Mouse (Mus musculus): ENCODE data around the gene Tenm2. TPM values are rescaled to one million over a fixed set of nuclear protein-coding genes. Genes with fewer than 3 reads are reported as not detected.

The Tenm2 gene
- polyA plus RNA-seq, 1 experiment = 0.61 TPM

- H3K4me3 ChIP-seq (ENCODE audit: insufficient read depth, low read depth, low read length) = no peak overlapping the region
- no peak for DNase-seq
- no peaks in the 10 kb centered on the region for H3K36me3 ChIP-seq (ENCODE audit: control insufficient read depth, insufficient read depth, low read length)
- H3K4me1 ChIP-seq (ENCODE audit: control insufficient read depth, insufficient read depth, low read length) = no peaks in the 10 kb centered on the region
- no peak for TF ChIP-seq POLR2A (IDR thresholded peaks at IDR 0.05; ENCODE audit: low read depth, low read length)
- TF ChIP-seq CTCF (conservative IDR thresholded peaks at IDR 0.05; ENCODE audit: insufficient read depth, insufficient read length, low read depth, low read length) = no peak
- 77% methylated on average over 11 of the region's 11 CpGs for WGBS
- no peak overlapping the region for H3K27ac ChIP-seq (ENCODE audit: insufficient read depth, low read depth, low read length)
- no peaks in the 10 kb centered on the region for H3K27me3 ChIP-seq (replicated peaks; ENCODE audit: control insufficient read depth, insufficient read depth, low read length)
Observed at GRCm38 (mm10) chr11:36228654-36229053, 1007.1 kb downstream of the Tenm2 start.

- DNase-seq = no peak
- Histone ChIP-seq H3K4me3 (ENCODE audit: insufficient read depth, low read depth, low read length) (no peak overlapping the region), H3K36me3 (ENCODE audit: control insufficient read depth, insufficient read depth, low read length) (no peaks in the 10 kb centered on the region), H3K27me3 (replicated peaks; ENCODE audit: control insufficient read depth, insufficient read depth, low read length) (no peaks in the 10 kb centered on the region), H3K27ac (ENCODE audit: insufficient read depth, low read depth, low read length) (no peak overlapping the region), H3K4me1 (ENCODE audit: control insufficient read depth, insufficient read depth, low read length) (no peaks in the 10 kb centered on the region)
- no peak for TF ChIP-seq POLR2A (IDR thresholded peaks at IDR 0.05; ENCODE audit: low read depth, low read length)
- no peak for TF ChIP-seq CTCF (conservative IDR thresholded peaks at IDR 0.05; ENCODE audit: insufficient read depth, insufficient read length, low read depth, low read length)
- WGBS = 81% methylated on average over 6 of the region's 6 CpGs
Observed at GRCm38 (mm10) chr11:36228196-36228595, 1007.6 kb downstream of the Tenm2 start.

GRCm38 (mm10) chr11:36226061-36226460 is 1009.7 kb downstream of the Tenm2 start:
- H3K36me3 ChIP-seq (ENCODE audit: control insufficient read depth, insufficient read depth, low read length) = no peaks in the 10 kb centered on the region
- no peak for DNase-seq
- 83% methylated on average over 3 of the region's 3 CpGs for WGBS
- H3K4me1 ChIP-seq (ENCODE audit: control insufficient read depth, insufficient read depth, low read length) = no peaks in the 10 kb centered on the region
- TF ChIP-seq POLR2A (IDR thresholded peaks at IDR 0.05; ENCODE audit: low read depth, low read length) (no peak), CTCF (conservative IDR thresholded peaks at IDR 0.05; ENCODE audit: insufficient read depth, insufficient read length, low read depth, low read length) (no peak)
- H3K27ac ChIP-seq (ENCODE audit: insufficient read depth, low read depth, low read length) = no peak overlapping the region
- H3K27me3 ChIP-seq (replicated peaks; ENCODE audit: control insufficient read depth, insufficient read depth, low read length) = no peaks in the 10 kb centered on the region
- no peak overlapping the region for H3K4me3 ChIP-seq (ENCODE audit: insufficient read depth, low read depth, low read length)

GRCm38 (mm10) chr11:36223716-36224439 is 1011.9 kb downstream of the Tenm2 start:
- WGBS = 87% methylated on average over 7 of the region's 7 CpGs
- Histone ChIP-seq H3K4me1 (ENCODE audit: control insufficient read depth, insufficient read depth, low read length) (no peaks in the 10 kb centered on the region), H3K27me3 (replicated peaks; ENCODE audit: control insufficient read depth, insufficient read depth, low read length) (no peaks in the 10 kb centered on the region), H3K27ac (ENCODE audit: insufficient read depth, low read depth, low read length) (no peak overlapping the region), H3K4me3 (ENCODE audit: insufficient read depth, low read depth, low read length) (no peak overlapping the region), H3K36me3 (ENCODE audit: control insufficient read depth, insufficient read depth, low read length) (no peaks in the 10 kb centered on the region)
- TF ChIP-seq POLR2A (IDR thresholded peaks at IDR 0.05; ENCODE audit: low read depth, low read length) (no peak), CTCF (conservative IDR thresholded peaks at IDR 0.05; ENCODE audit: insufficient read depth, insufficient read length, low read depth, low read length) (no peak)
- no peak for DNase-seq

GRCm38 (mm10) chr11:36222071-36222470 is 1013.7 kb downstream of the Tenm2 start:
- WGBS = 88% methylated on average over 3 of the region's 3 CpGs
- Histone ChIP-seq H3K36me3 (ENCODE audit: control insufficient read depth, insufficient read depth, low read length) (no peaks in the 10 kb centered on the region), H3K27me3 (replicated peaks; ENCODE audit: control insufficient read depth, insufficient read depth, low read length) (no peaks in the 10 kb centered on the region)

GRCm38 (mm10) chr11:36221271-36221975 is 1014.3 kb downstream of the Tenm2 start:
- Histone ChIP-seq H3K4me3 (ENCODE audit: insufficient read depth, low read depth, low read length) (no peak overlapping the region), H3K4me1 (ENCODE audit: control insufficient read depth, insufficient read depth, low read length) (no peaks in the 10 kb centered on the region), H3K36me3 (ENCODE audit: control insufficient read depth, insufficient read depth, low read length) (no peaks in the 10 kb centered on the region), H3K27ac (ENCODE audit: insufficient read depth, low read depth, low read length) (no peak overlapping the region), H3K27me3 (replicated peaks; ENCODE audit: control insufficient read depth, insufficient read depth, low read length) (no peaks in the 10 kb centered on the region)
- peak; percentile 85 for DNase-seq
- TF ChIP-seq POLR2A (IDR thresholded peaks at IDR 0.05; ENCODE audit: low read depth, low read length) = no peak
- TF ChIP-seq CTCF (conservative IDR thresholded peaks at IDR 0.05; ENCODE audit: insufficient read depth, insufficient read length, low read depth, low read length) = peak; percentile 97
- 20% methylated on average over 10 of the region's 10 CpGs for WGBS

More at GRCm38 (mm10) chr11:36222071-36222470, 1013.7 kb downstream of the Tenm2 start:
- Histone ChIP-seq H3K27ac (ENCODE audit: insufficient read depth, low read depth, low read length) (no peak overlapping the region), H3K4me3 (ENCODE audit: insufficient read depth, low read depth, low read length) (no peak overlapping the region), H3K4me1 (ENCODE audit: control insufficient read depth, insufficient read depth, low read length) (no peaks in the 10 kb centered on the region)
- DNase-seq = no peak
- TF ChIP-seq CTCF (conservative IDR thresholded peaks at IDR 0.05; ENCODE audit: insufficient read depth, insufficient read length, low read depth, low read length) = no peak
- TF ChIP-seq POLR2A (IDR thresholded peaks at IDR 0.05; ENCODE audit: low read depth, low read length) = no peak

- no peaks in the 10 kb centered on the region for H3K4me1 ChIP-seq (ENCODE audit: control insufficient read depth, insufficient read depth, low read length)
- H3K4me3 ChIP-seq (ENCODE audit: insufficient read depth, low read depth, low read length) = no peak overlapping the region
- no peak overlapping the region for H3K27ac ChIP-seq (ENCODE audit: insufficient read depth, low read depth, low read length)
- WGBS = 42% methylated on average over 5 of the region's 5 CpGs
- no peaks in the 10 kb centered on the region for H3K36me3 ChIP-seq (ENCODE audit: control insufficient read depth, insufficient read depth, low read length)
- H3K27me3 ChIP-seq (replicated peaks; ENCODE audit: control insufficient read depth, insufficient read depth, low read length) = no peaks in the 10 kb centered on the region
- TF ChIP-seq CTCF (conservative IDR thresholded peaks at IDR 0.05; ENCODE audit: insufficient read depth, insufficient read length, low read depth, low read length) = no peak
- peak; percentile 35 for DNase-seq
Observed at GRCm38 (mm10) chr11:36220651-36221050, 1015.1 kb downstream of the Tenm2 start.

Data from kidney, adult 2 months (tissue).